Mouse (Mus musculus) embryo, embryonic 10.5 days (tissue): ENCODE measurements at regions not wholly inside any gene's neighbourhood (a gene's known extent, or its start where the extent isn't known, plus 50 kb on each side); places are given as distances from the start of the nearest gene placed in this dataset.

ENCODE experiments used
- DNase-seq: peaks from one replicate; pipeline ENCODE4 v3.0.0-alpha.2; 2015; ENCODE audit warnings: low spot score

DNA sequence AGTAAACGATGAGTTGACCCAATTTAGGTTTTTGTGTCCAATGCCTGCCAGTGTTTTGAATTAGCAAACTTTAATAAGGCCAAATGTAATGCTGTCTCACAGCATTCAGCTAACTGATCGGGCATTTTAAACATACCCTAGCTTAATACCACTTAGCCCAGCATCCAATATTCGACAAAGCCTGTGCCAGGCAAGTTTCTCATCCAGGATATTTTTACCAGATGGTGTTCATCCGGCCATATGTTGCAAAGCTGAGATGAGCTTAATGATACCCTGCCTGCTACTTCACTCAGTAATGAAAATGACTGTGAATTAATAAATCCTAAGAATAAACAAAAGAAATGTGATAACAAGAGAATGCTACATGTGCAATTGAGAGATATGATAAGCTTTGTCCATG, 116.8 kb downstream of the Tpm3-rs7 start:
- DNase-seq: no peak

GRCm38 (mm10) chr14:113442261-113442660, 127.9 kb downstream of the Tpm3-rs7 start:
- no peak for DNase-seq

GRCm38 (mm10) chr14:113454891-113455290, 140.5 kb downstream of the Tpm3-rs7 start:
- peak; percentile 2 for DNase-seq

DNA sequence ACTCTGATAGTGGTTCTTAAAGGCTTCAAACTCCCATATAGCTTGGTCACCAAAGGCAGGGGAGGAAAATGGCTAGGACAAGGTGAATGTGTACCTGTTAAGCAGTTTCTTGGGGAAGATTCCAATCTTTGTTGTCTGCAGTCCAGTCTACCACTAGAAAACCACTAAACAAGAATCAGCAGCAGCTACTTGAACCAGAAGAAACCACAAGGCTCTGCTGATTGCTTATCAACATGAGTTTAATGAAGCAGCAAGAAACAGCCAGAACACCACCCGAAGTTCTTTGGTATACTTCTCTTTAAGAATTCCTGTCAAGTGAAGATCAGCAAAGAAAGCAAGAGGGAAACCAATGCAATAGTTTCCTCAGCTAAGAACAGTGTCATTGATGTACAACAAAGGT, 143.1 kb downstream of the Tpm3-rs7 start:
- DNase-seq: no peak

DNA sequence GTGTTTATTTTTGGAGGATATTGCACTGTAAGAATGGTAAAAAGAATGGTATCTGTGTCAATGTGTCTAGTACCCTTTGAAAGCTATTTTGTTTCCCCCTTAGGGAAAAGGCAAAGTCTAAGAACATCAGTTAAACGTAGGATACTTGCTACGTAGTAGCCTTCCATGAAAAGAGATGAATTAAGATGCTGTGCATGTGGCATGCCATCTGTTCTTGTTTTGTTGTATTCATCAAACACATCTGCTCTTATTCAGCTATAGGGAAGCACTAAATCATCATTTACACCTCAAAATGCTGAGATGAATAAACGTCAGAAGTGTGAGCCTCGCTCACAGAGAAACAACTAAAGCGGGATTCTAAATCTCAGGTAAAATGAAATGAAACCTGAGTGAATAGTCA, 154.7 kb downstream of the Tpm3-rs7 start:
- peak; percentile 5 for DNase-seq

- DNase-seq: no peak
Observed at GRCm38 (mm10) chr14:113469978-113470377, 155.6 kb downstream of the Tpm3-rs7 start.

GRCm38 (mm10) chr14:113486591-113486990, 172.2 kb downstream of the Tpm3-rs7 start:
- DNase-seq: no peak

GRCm38 (mm10) chr14:113503796-113504195, 189.4 kb downstream of the Tpm3-rs7 start:
- no peak for DNase-seq
